Mouse (Mus musculus) kidney, embryonic 16.5 days (tissue): ENCODE results near the gene Bcl9. TPM values are rescaled to one million over a fixed set of nuclear protein-coding genes. Genes with fewer than 3 reads are reported as not detected.

Experiments used
- ATAC-seq: fragments of 200-750 bp; cut with Nextera tagmentation; 2 replicates; pipeline ENCODE4 v1.8.0; 2017; ENCODE audit warnings: moderate TSS enrichment; ENCODE audit not compliant: low FRiP score, low TSS enrichment
- H3K27ac ChIP-seq: fragments of 300-500 bp; sonication (generic); 2 replicates; pipeline ENCODE4 v1.5.1; 2014; ENCODE audit warnings: low read length
- H3K27me3 ChIP-seq: fragments of 300-500 bp; sonication (generic); 2 replicates; pipeline ENCODE4 v1.6.1; 2014; ENCODE audit warnings: low read length, control low read depth, mixed read lengths; ENCODE audit not compliant: insufficient read depth
- H3K36me3 ChIP-seq: fragments of 300-500 bp; sonication (generic); 2 replicates; pipeline ENCODE4 v1.6.1; 2014; ENCODE audit warnings: low read length, control low read depth, mixed read lengths; ENCODE audit not compliant: insufficient read depth
- H3K4me1 ChIP-seq: fragments of 300-500 bp; sonication (generic); 2 replicates; pipeline ENCODE4 v1.6.1; 2014; ENCODE audit warnings: low read length, control low read depth, mixed read lengths; ENCODE audit not compliant: insufficient read depth
- H3K4me2 ChIP-seq: fragments of 300-500 bp; sonication (generic); replicated peaks from 2 replicates; pipeline ENCODE4 v1.6.1; 2014; ENCODE audit warnings: low read depth, low read length
- H3K4me3 ChIP-seq: fragments of 300-500 bp; sonication (generic); 2 replicates; pipeline ENCODE4 v1.5.1; 2014; ENCODE audit warnings: mild to moderate bottlenecking, low read length
- H3K9ac ChIP-seq: fragments of 300-500 bp; sonication (generic); replicated peaks from 2 replicates; pipeline ENCODE4 v1.6.1; 2014; ENCODE audit warnings: low read length
- H3K9me3 ChIP-seq: fragments of 300-500 bp; sonication (generic); 2 replicates; pipeline ENCODE4 v1.6.1; 2016; ENCODE audit warnings: low read length, control low read depth
- WGBS: fragments of 180-500 bp; shearing (Covaris S2); extraction: QIAGEN DNeasy Blood & Tissue Kit; methylation state at CpG from one replicate; pipeline ENCODE4 v1.1.7; 2014; 5-methylcytosine and 5-hydroxymethylcytosine counted together
- polyA plus RNA-seq: library from polyadenylated mRNA; unstranded; fragments of >200 nt; fragmentation: Nextera tagmentation; extraction: Ambion mirVana; gene quantifications from 2 replicates; pipeline ENCODE4 v1.2.1, GENCODE M21; 2015

The Bcl9 gene
- polyA plus RNA-seq, 1 experiment from 2014 or later = 60.8 TPM

- H3K9me3 ChIP-seq = 0 out of 2 replicates have a peak, but pooled peaks cover 3% of the 10 kb centered on the region
- H3K27me3 ChIP-seq = no peaks in the 10 kb centered on the region
- no peak overlapping the region for H3K9ac ChIP-seq
- 53% methylated on average over 15 of the region's 15 CpGs for WGBS
- H3K36me3 ChIP-seq = no peaks in the 10 kb centered on the region
- H3K4me3 ChIP-seq = no peak overlapping the region
- no peak overlapping the region for H3K27ac ChIP-seq
- no peaks in the 10 kb centered on the region for H3K4me1 ChIP-seq
- ATAC-seq = no peak
- H3K4me2 ChIP-seq = no peak overlapping the region
These were observed 28.1 kb upstream of the Bcl9 start for GRCm38 (mm10) chr3:97325621-97326345.

GRCm38 (mm10) chr3:97324046-97324445, 26.3 kb upstream of the Bcl9 start:
- H3K27me3 ChIP-seq = no peaks in the 10 kb centered on the region
- no peaks in the 10 kb centered on the region for H3K36me3 ChIP-seq
- 69% methylated on average over 17 of the region's 17 CpGs for WGBS
- H3K9me3 ChIP-seq = 0 out of 2 replicates have a peak, but pooled peaks cover 3% of the 10 kb centered on the region
- no peak overlapping the region for H3K9ac ChIP-seq
- H3K4me1 ChIP-seq = no peaks in the 10 kb centered on the region
- no peak overlapping the region for H3K4me2 ChIP-seq
- no peak for ATAC-seq
- H3K4me3 ChIP-seq = no peak overlapping the region
- H3K27ac ChIP-seq = no peak overlapping the region

- H3K27ac ChIP-seq = no peak overlapping the region
- H3K9me3 ChIP-seq = no peaks in the 10 kb centered on the region
- H3K27me3 ChIP-seq = no peaks in the 10 kb centered on the region
- no peak overlapping the region for H3K4me2 ChIP-seq
- H3K4me3 ChIP-seq = no peak overlapping the region
- H3K9ac ChIP-seq = no peak overlapping the region
- no peak for ATAC-seq
- no peaks in the 10 kb centered on the region for H3K36me3 ChIP-seq
- 80% methylated on average over 3 of the region's 3 CpGs for WGBS
- peaks cover 4% of the 10 kb centered on the region; the same call in 1 of the 2 replicates for H3K4me1 ChIP-seq
These were observed 19.6 kb upstream of the Bcl9 start for GRCm38 (mm10) chr3:97317302-97317701.

- ATAC-seq = no peak
- no peaks in the 10 kb centered on the region for H3K36me3 ChIP-seq
- no peak overlapping the region for H3K4me3 ChIP-seq
- peaks cover 4% of the 10 kb centered on the region; the same call in 1 of the 2 replicates for H3K9me3 ChIP-seq
- H3K4me2 ChIP-seq = no peak overlapping the region
- H3K9ac ChIP-seq = no peak overlapping the region
- WGBS = 89% methylated on average over 2 of the region's 2 CpGs
- peaks cover 31% of the 10 kb centered on the region for H3K4me1 ChIP-seq
- no peak overlapping the region for H3K27ac ChIP-seq
- H3K27me3 ChIP-seq = peaks cover 3% of the 10 kb centered on the region; the same call in 1 of the 2 replicates
These were observed 15.7 kb upstream of the Bcl9 start for GRCm38 (mm10) chr3:97313431-97313830.

- Histone ChIP-seq H3K4me1 (peaks cover 40% of the 10 kb centered on the region), H3K9me3 (peaks cover 4% of the 10 kb centered on the region; the same call in 1 of the 2 replicates), H3K27me3 (peaks cover 3% of the 10 kb centered on the region; the same call in 1 of the 2 replicates), H3K4me3 (peak overlapping the region; percentile 43), H3K4me2 (peak overlapping the region; percentile 62), H3K27ac (peak overlapping the region; percentile 58), H3K9ac (peak overlapping the region; percentile 57), H3K36me3 (no peaks in the 10 kb centered on the region)
- 13% methylated on average over 21 of the region's 21 CpGs for WGBS
- ATAC-seq = peak; percentile 76
These were observed 14.3 kb upstream of the Bcl9 start for GRCm38 (mm10) chr3:97311998-97312397.

GRCm38 (mm10) chr3:97309748-97310536, 12.2 kb upstream of the Bcl9 start:
- no peak; the same call in 1 of the 2 replicates for ATAC-seq
- H3K27ac ChIP-seq = no peak overlapping the region
- H3K9ac ChIP-seq = peak overlapping the region; percentile 31
- 5% methylated on average over 16 of the region's 16 CpGs for WGBS
- no peaks in the 10 kb centered on the region for H3K36me3 ChIP-seq
- H3K4me1 ChIP-seq = peaks cover 40% of the 10 kb centered on the region
- H3K4me2 ChIP-seq = peak overlapping the region; percentile 54
- H3K4me3 ChIP-seq = peak overlapping the region; percentile 25
- peaks cover 3% of the 10 kb centered on the region; the same call in 1 of the 2 replicates for H3K27me3 ChIP-seq
- H3K9me3 ChIP-seq = peaks cover 4% of the 10 kb centered on the region; the same call in 1 of the 2 replicates

GRCm38 (mm10) chr3:97308440-97308839, 10.7 kb upstream of the Bcl9 start:
- ATAC-seq = no peak
- no peak overlapping the region for H3K4me3 ChIP-seq

GRCm38 (mm10) chr3:97305907-97306306, 8.2 kb upstream of the Bcl9 start:
- WGBS = 85% methylated on average over 4 of the region's 4 CpGs
- ATAC-seq = no peak
- H3K27ac ChIP-seq = no peak overlapping the region

More at GRCm38 (mm10) chr3:97308440-97308839, 10.7 kb upstream of the Bcl9 start:
- H3K36me3 ChIP-seq = no peaks in the 10 kb centered on the region
- H3K9me3 ChIP-seq = peaks cover 4% of the 10 kb centered on the region; the same call in 1 of the 2 replicates
- 58% methylated on average over 2 of the region's 2 CpGs for whole genome bisulfite sequencing
- no peak overlapping the region for H3K27ac ChIP-seq
- H3K9ac ChIP-seq = no peak overlapping the region; the same call in 1 of the 2 replicates
- peaks cover 3% of the 10 kb centered on the region; the same call in 1 of the 2 replicates for H3K27me3 ChIP-seq
- H3K4me1 ChIP-seq = peaks cover 40% of the 10 kb centered on the region
- H3K4me2 ChIP-seq = no peak overlapping the region

GRCm38 (mm10) chr3:97301586-97301985, 3.9 kb upstream of the Bcl9 start:
- Histone ChIP-seq H3K9me3 (no peaks in the 10 kb centered on the region), H3K27ac (no peak overlapping the region), H3K4me3 (no peak overlapping the region), H3K9ac (no peak overlapping the region), H3K36me3 (no peaks in the 10 kb centered on the region), H3K27me3 (no peaks in the 10 kb centered on the region), H3K4me1 (peaks cover 14% of the 10 kb centered on the region), H3K4me2 (no peak overlapping the region)
- no peak for ATAC-seq
- 40% methylated on average over 7 of the region's 7 CpGs for WGBS

More at GRCm38 (mm10) chr3:97305907-97306306, 8.2 kb upstream of the Bcl9 start:
- Histone ChIP-seq H3K27me3 (peaks cover 3% of the 10 kb centered on the region; the same call in 1 of the 2 replicates), H3K4me2 (no peak overlapping the region), H3K9ac (no peak overlapping the region), H3K4me1 (peaks cover 28% of the 10 kb centered on the region), H3K4me3 (no peak overlapping the region), H3K36me3 (no peaks in the 10 kb centered on the region), H3K9me3 (peaks cover 4% of the 10 kb centered on the region; the same call in 1 of the 2 replicates)
